Comparison of ENCODE assay signal across 29 mouse cellular contexts in the genomic region with DNA sequence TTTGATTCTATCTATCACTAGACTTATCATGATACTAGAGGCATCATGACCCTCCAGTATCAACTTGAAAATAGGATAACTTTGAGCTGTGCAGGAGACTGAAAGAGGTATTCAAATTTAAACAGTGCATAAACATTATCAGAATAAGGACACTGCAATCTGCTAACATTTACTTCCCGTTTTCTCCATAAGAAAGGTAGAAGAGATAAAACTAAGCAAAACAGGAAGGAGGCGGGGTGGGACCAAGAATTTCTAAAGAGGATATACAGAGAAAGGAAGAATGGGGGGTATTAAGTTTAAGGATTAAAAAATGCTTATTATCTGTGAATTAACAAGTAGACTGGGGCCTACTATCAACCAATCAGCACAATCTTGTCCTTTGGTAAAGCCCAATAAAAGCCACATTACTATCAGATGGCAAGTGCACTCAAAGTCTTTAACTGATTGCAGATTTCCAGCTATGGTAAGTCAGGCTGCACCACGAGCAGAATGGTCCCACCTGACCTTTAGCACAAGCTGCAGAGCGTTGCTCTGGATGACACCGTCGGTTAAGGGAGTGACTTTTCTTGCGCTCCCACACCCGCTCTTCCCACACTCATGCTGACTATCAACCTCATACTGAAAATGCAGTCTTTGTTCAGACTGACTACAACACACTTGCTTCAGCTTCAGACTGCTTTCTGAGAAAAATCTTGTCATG. TPM values are rescaled to one million over a fixed set of nuclear protein-coding genes. Genes with fewer than 3 reads are reported as not detected.
A peak's percentile ranks its signal among the peaks of the same experiment; 100 is the strongest.
DNase-seq lines count a peak whose midpoint lies in the region; ATAC-seq and TF ChIP-seq lines count a peak whose summit lies in the region.
"Had no signal": no experiment of that assay in that cellular context is flagged by ENCODE, and none has a peak within 500 bp of the region (broad histone marks: within the 10 kb centered on the region; RNA-seq: fewer than 3 reads in every experiment).

No protein-coding gene starts in this region.

- H3K36me3 ChIP-seq in intestine, embryonic 16.5 days (ENCODE audit: control insufficient read depth, insufficient read depth, low read length), result no peaks in the 10 kb centered on the region
- H3K36me3 ChIP-seq in small intestine, adult 2 months (ENCODE audit: control insufficient read depth, insufficient read depth, low read length), result peaks cover 7% of the 10 kb centered on the region
- H3K36me3 ChIP-seq in forebrain, embryonic 13.5 days (ENCODE audit: poor library complexity, severe bottlenecking), result peaks cover 31% of the 10 kb centered on the region

- no peak overlapping the region for H3K9ac ChIP-seq in intestine, embryonic 16.5 days (ENCODE audit: low read depth, low read length)
- H3K9ac ChIP-seq in forebrain, embryonic 13.5 days, result no peak overlapping the region
- H3K9ac ChIP-seq: embryonic facial prominence, embryonic 15.5 days; heart, embryonic 13.5 days; hindbrain, embryonic 13.5 days; limb, embryonic 15.5 days; liver, embryonic 15.5 days; midbrain, embryonic 13.5 days had no signal

- DNase-seq in MEL-GATA-1-ER (ENCODE audit: extremely low read depth, low read depth), result peak; percentile 78
- DNase-seq in heart, postnatal 14 days, result no peak
- DNase-seq in left cerebral cortex, adult 9 months (ENCODE audit: low spot score in 2 of 2), result no peak
- DNase-seq: adrenal gland, adult 8-10 months; cerebellum, adult 2 months; cerebellum, postnatal 25 days; gastrocnemius, postnatal 25 days; heart, adult 2 months; kidney, adult 9 months; kidney, postnatal 25 days; layer of hippocampus, postnatal 36 days; left cerebral cortex, postnatal 4 days; spleen, adult 18-20 months had no signal

- no peak for TF ChIP-seq POLR2A in small intestine, adult 2 months (IDR thresholded peaks at IDR 0.05; ENCODE audit: low read depth, low read length)

- peak overlapping the region; percentile 33; the same call in 1 of the 2 replicates for H3K27ac ChIP-seq in intestine, embryonic 16.5 days (ENCODE audit: low read length)
- H3K27ac ChIP-seq in small intestine, adult 2 months (ENCODE audit: insufficient read depth, low read depth, low read length), result peak overlapping the region; percentile 61
- H3K27ac ChIP-seq in forebrain, embryonic 13.5 days, result no peak overlapping the region
- H3K27ac ChIP-seq: embryonic facial prominence, embryonic 15.5 days; heart, adult 2 months; heart, embryonic 13.5 days; hindbrain, embryonic 13.5 days; limb, embryonic 15.5 days; liver, embryonic 15.5 days; macrophage; midbrain, embryonic 13.5 days had no signal

- H3K27me3 ChIP-seq in intestine, embryonic 16.5 days (replicated peaks; ENCODE audit: control insufficient read depth, insufficient read depth, low read length), result no peaks in the 10 kb centered on the region
- H3K27me3 ChIP-seq in small intestine, adult 2 months (ENCODE audit: control insufficient read depth, insufficient read depth, low read length), result no peaks in the 10 kb centered on the region
- H3K27me3 ChIP-seq in forebrain, embryonic 13.5 days, result no peaks in the 10 kb centered on the region
- H3K27me3 ChIP-seq: embryonic facial prominence, embryonic 15.5 days; heart, embryonic 13.5 days; hindbrain, embryonic 13.5 days; limb, embryonic 15.5 days; liver, embryonic 15.5 days; midbrain, embryonic 13.5 days had no signal

- no peak overlapping the region for H3K4me2 ChIP-seq in intestine, embryonic 16.5 days (ENCODE audit: low read depth, low read length)
- H3K4me2 ChIP-seq in forebrain, embryonic 13.5 days, result no peak overlapping the region
- H3K4me2 ChIP-seq: embryonic facial prominence, embryonic 15.5 days; heart, embryonic 13.5 days; hindbrain, embryonic 13.5 days; limb, embryonic 15.5 days; liver, embryonic 15.5 days; midbrain, embryonic 13.5 days had no signal

- no peak overlapping the region for H3K4me3 ChIP-seq in intestine, embryonic 16.5 days (ENCODE audit: low read length)
- no peak overlapping the region for H3K4me3 ChIP-seq in small intestine, adult 2 months (ENCODE audit: low read depth, low read length)
- no peak overlapping the region for H3K4me3 ChIP-seq in forebrain, embryonic 13.5 days
- H3K4me3 ChIP-seq: embryonic facial prominence, embryonic 15.5 days; heart, adult 2 months; heart, embryonic 13.5 days; hindbrain, embryonic 13.5 days; layer of hippocampus, adult 2 months; limb, embryonic 15.5 days; liver, embryonic 15.5 days; midbrain, embryonic 13.5 days had no signal

- peaks cover 2% of the 10 kb centered on the region; the same call in 1 of the 2 replicates for H3K4me1 ChIP-seq in intestine, embryonic 16.5 days (ENCODE audit: control insufficient read depth, insufficient read depth, low read length)
- peaks cover 9% of the 10 kb centered on the region for H3K4me1 ChIP-seq in small intestine, adult 2 months (ENCODE audit: control insufficient read depth, insufficient read depth, insufficient read length, low read length)
- peaks cover 17% of the 10 kb centered on the region for H3K4me1 ChIP-seq in forebrain, embryonic 13.5 days

- intact Hi-C loops in heart, postnatal 14 days (cut with DNase I), result no loop called here

- no peak for TF ChIP-seq CTCF in small intestine, adult 2 months (IDR thresholded peaks at IDR 0.05; ENCODE audit: extremely low read depth, insufficient read length, insufficient replicate concordance, low read depth, low read length)

- WGBS in intestine, embryonic 16.5 days, result 65% methylated on average over 8 of the region's 8 CpGs
- 47% methylated on average over 8 of the region's 8 CpGs for WGBS in small intestine, adult 2 months
- WGBS in forebrain, embryonic 13.5 days, result 92% methylated on average over 8 of the region's 8 CpGs

- peak; percentile 22 for ATAC-seq in CD4-positive, CD25-positive, alpha-beta regulatory T cell, adult 4 months
- peak; percentile 89 for ATAC-seq in intestine, embryonic 16.5 days
- ATAC-seq in forebrain, embryonic 13.5 days, result no peak
- ATAC-seq: inflammation-experienced regulatory T-cells, adult 6 months; midbrain, embryonic 13.5 days had no signal

- no peaks in the 10 kb centered on the region for H3K9me3 ChIP-seq in intestine, embryonic 16.5 days (ENCODE audit: control insufficient read depth, low read length)
- no peaks in the 10 kb centered on the region for H3K9me3 ChIP-seq in forebrain, embryonic 13.5 days (replicated peaks)
- H3K9me3 ChIP-seq: embryonic facial prominence, embryonic 15.5 days; heart, embryonic 13.5 days; hindbrain, embryonic 13.5 days; limb, embryonic 15.5 days; liver, embryonic 15.5 days; midbrain, embryonic 13.5 days had no signal

RNA-seq across cellular contexts. Expression of gene Gtf2e1, which starts 6.1 kb away (rescaled TPM):
- polyA plus RNA-seq in CD4-positive, CD25-positive, alpha-beta regulatory T cell, adult 4 months (2017; shearing (Covaris generic)), result 10 to 100 TPM; 14.4 to 16.9 TPM
- polyA plus RNA-seq in intestine, embryonic 16.5 days (2015; fragmentation: Nextera tagmentation; extraction: Ambion mirVana), result 16.4 and 17.3 TPM in 2 replicates
- 0.93 and 1.6 TPM in 2 replicates for polyA plus RNA-seq in small intestine, adult 2 months (2012; rRNA removed)
- 1 to 10 TPM; 6.8 to 7.5 TPM for total RNA-seq in heart, postnatal 14 days (2021)
- 41.9 and 43.0 TPM in 2 replicates for polyA plus RNA-seq in forebrain, embryonic 13.5 days (2015; fragmentation: Nextera tagmentation; extraction: Ambion mirVana)

RNA-seq across cellular contexts. Expression of gene Rabl3, which starts 6.2 kb away (rescaled TPM):
- polyA plus RNA-seq in CD4-positive, CD25-positive, alpha-beta regulatory T cell, adult 4 months (2017; shearing (Covaris generic)), result 10 to 100 TPM in 1 of 2 experiments, 1 to 10 TPM in 1; 9.7 to 11.1 TPM
- 30.2 and 31.0 TPM in 2 replicates for polyA plus RNA-seq in intestine, embryonic 16.5 days (2015; fragmentation: Nextera tagmentation; extraction: Ambion mirVana)
- 0.55 and 1.2 TPM in 2 replicates for polyA plus RNA-seq in small intestine, adult 2 months (2012; rRNA removed)
- total RNA-seq in heart, postnatal 14 days (2021), result 1 to 10 TPM; 7.6 to 8.6 TPM
- polyA plus RNA-seq in forebrain, embryonic 13.5 days (2015; fragmentation: Nextera tagmentation; extraction: Ambion mirVana), result 25.9 and 28.1 TPM in 2 replicates

RNA-seq across cellular contexts. Expression of gene Hgd, which starts 46.4 kb away (rescaled TPM):
- under 1 TPM in 1 of 2 experiments, not detected in 1; 0.38 TPM for polyA plus RNA-seq in CD4-positive, CD25-positive, alpha-beta regulatory T cell, adult 4 months (2017; shearing (Covaris generic))
- polyA plus RNA-seq in intestine, embryonic 16.5 days (2015; fragmentation: Nextera tagmentation; extraction: Ambion mirVana), result 1.2 TPM in 2 replicates
- polyA plus RNA-seq in small intestine, adult 2 months (2012; rRNA removed), result 0.08 TPM in 1 of 2 replicates, not detected in the other
- under 1 TPM in 1 of 2 experiments, not detected in 1; 0.12 TPM for total RNA-seq in heart, postnatal 14 days (2021)
- 0.27 and 0.38 TPM in 2 replicates for polyA plus RNA-seq in forebrain, embryonic 13.5 days (2015; fragmentation: Nextera tagmentation; extraction: Ambion mirVana)
- total RNA-seq: gastrocnemius, postnatal 25 days; heart, adult 2 months; heart, postnatal 25 days; layer of hippocampus, adult 2 months; layer of hippocampus, postnatal 36 days; left cerebral cortex, postnatal 4 days; monocyte, adult 5-6 weeks; neutrophil, adult 5-6 weeks had no signal
- polyA plus RNA-seq: embryonic facial prominence, embryonic 15.5 days; inflammation-experienced regulatory T-cells, adult 6 months; macrophage had no signal
